Mouse (Mus musculus) CH12.LX (cell line): ENCODE measurements around the gene Hipk2. TPM values are rescaled to one million over a fixed set of nuclear protein-coding genes. Genes with fewer than 3 reads are reported as not detected.

Source experiments
- DNase-seq: peaks from one replicate; pipeline ENCODE4 v3.0.0-alpha.2; 2013; ENCODE audit errors: extremely low read depth
- H3K27ac ChIP-seq: 2 replicates; pipeline ENCODE4 v1.5.1; 2012; ENCODE audit warnings: low read depth, mild to moderate bottlenecking, control low read depth, moderate library complexity; ENCODE audit not compliant: insufficient read depth
- H3K27me3 ChIP-seq: replicated peaks from 2 replicates; pipeline ENCODE3; 2012; ENCODE audit warnings: inconsistent platforms
- H3K36me3 ChIP-seq, 2 experiments: replicated peaks in 1 of 2; 2 replicates each; pipeline versions ENCODE3 to v1.6.1; 2012; ENCODE audit warnings: inconsistent platforms in 1 of 2, low read length in 1 of 2, mild to moderate bottlenecking in 1 of 2, mixed read lengths in 1 of 2, moderate library complexity in 1 of 2; ENCODE audit not compliant: control insufficient read depth in 1 of 2, insufficient read depth in 1 of 2
- H3K4me1 ChIP-seq, 2 experiments: 2 replicates each; pipeline ENCODE4 v1.6.1; 2012; ENCODE audit warnings: inconsistent platforms in 1 of 2, moderate library complexity in 1 of 2; ENCODE audit not compliant: insufficient read depth in 2 of 2, control insufficient read depth in 1 of 2
- H3K4me2 ChIP-seq: 2 replicates; pipeline ENCODE4 v1.6.1; 2012; ENCODE audit warnings: low read depth, mild to moderate bottlenecking, control low read depth; ENCODE audit not compliant: poor library complexity, insufficient read depth, severe bottlenecking
- H3K4me3 ChIP-seq, 3 experiments: fragments of 150-350 bp in 1 of 3; sonication (generic) in 1 of 3; replicated peaks in 1 of 3; 2 replicates each; pipeline versions ENCODE3 to v1.5.1; 2011 to 2012; ENCODE audit warnings: low read depth in 2 of 3, low read length in 2 of 3, mild to moderate bottlenecking in 2 of 3, moderate library complexity in 2 of 3, control low read depth in 1 of 3, improper control_type of control experiment in 1 of 3, inconsistent platforms in 1 of 3, mixed read lengths in 1 of 3; ENCODE audit not compliant: poor library complexity in 1 of 3
- H3K79me2 ChIP-seq: replicated peaks from 2 replicates; pipeline ENCODE4 v1.6.1; 2012; ENCODE audit warnings: mild to moderate bottlenecking, moderate library complexity; ENCODE audit not compliant: control insufficient read depth, poor library complexity, insufficient read depth, severe bottlenecking; ENCODE audit errors: extremely low read depth
- H3K9ac ChIP-seq: 2 replicates; pipeline ENCODE4 v1.6.1; 2012; ENCODE audit warnings: low read depth, mild to moderate bottlenecking, control low read depth, moderate library complexity; ENCODE audit not compliant: insufficient read depth
- H3K9me3 ChIP-seq: replicated peaks from 2 replicates; pipeline ENCODE3; 2012; ENCODE audit warnings: low read length, inconsistent platforms, mixed read lengths
- E2F4 ChIP-seq: IDR thresholded peaks from 2 replicates; pipeline ENCODE4 v1.6.1; 2011; ENCODE audit warnings: low read depth, low read length, improper control_type of control experiment; ENCODE audit not compliant: insufficient replicate concordance
- ELF1 ChIP-seq: IDR thresholded peaks from 2 replicates; pipeline ENCODE4 v1.6.1; 2014; ENCODE audit warnings: low read depth, mild to moderate bottlenecking, inconsistent platforms, low read length, improper control_type of control experiment
- EP300 ChIP-seq: IDR thresholded peaks from 2 replicates; pipeline ENCODE4 v1.6.1; 2011; ENCODE audit warnings: low read length, improper control_type of control experiment
- GABPA ChIP-seq: IDR thresholded peaks from 2 replicates; pipeline ENCODE4 v1.6.1; 2012; ENCODE audit warnings: low read depth, low read length, improper control_type of control experiment, inconsistent platforms; ENCODE audit not compliant: insufficient replicate concordance
- HCFC1 ChIP-seq: IDR thresholded peaks from 2 replicates; pipeline ENCODE4 v1.6.1; 2012; ENCODE audit warnings: low read depth, mild to moderate bottlenecking, inconsistent platforms, low read length, improper control_type of control experiment
- IRF4 ChIP-seq: IDR thresholded peaks from 2 replicates; pipeline ENCODE4 v1.6.1; 2014; ENCODE audit warnings: low read depth, mild to moderate bottlenecking, inconsistent platforms, low read length, improper control_type of control experiment
- JUN ChIP-seq: IDR thresholded peaks from 2 replicates; pipeline ENCODE4 v1.6.1; 2011; ENCODE audit warnings: low read depth, mild to moderate bottlenecking, low read length, improper control_type of control experiment, moderate library complexity; ENCODE audit not compliant: insufficient read depth
- JUND ChIP-seq: conservative IDR thresholded peaks from 2 replicates; pipeline ENCODE4 v1.6.1; 2011; ENCODE audit warnings: low read depth, low read length, improper control_type of control experiment
- MAFK ChIP-seq: IDR thresholded peaks from 2 replicates; pipeline ENCODE4 v1.6.1; 2011; ENCODE audit warnings: low read length, improper control_type of control experiment; ENCODE audit not compliant: insufficient replicate concordance
- MAZ ChIP-seq: IDR thresholded peaks from 2 replicates; pipeline ENCODE4 v1.6.1; 2012; ENCODE audit warnings: low read depth, mild to moderate bottlenecking, inconsistent platforms, low read length, improper control_type of control experiment, moderate library complexity
- MEF2A ChIP-seq: IDR thresholded peaks from 2 replicates; pipeline ENCODE4 v1.6.1; 2014; ENCODE audit warnings: low read depth, mild to moderate bottlenecking, inconsistent platforms, low read length, improper control_type of control experiment, borderline replicate concordance
- MXI1 ChIP-seq: IDR thresholded peaks from 2 replicates; pipeline ENCODE4 v1.6.1; 2011; ENCODE audit warnings: mild to moderate bottlenecking, low read depth, low read length, improper control_type of control experiment
- MYC ChIP-seq: IDR thresholded peaks from 2 replicates; pipeline ENCODE4 v1.6.1; 2011; ENCODE audit warnings: low read depth, mild to moderate bottlenecking, improper control_type of control experiment, low read length
- NELFE ChIP-seq: IDR thresholded peaks from 2 replicates; pipeline ENCODE4 v1.6.1; 2011; ENCODE audit warnings: low read depth, low read length, improper control_type of control experiment
- NRF1 ChIP-seq: IDR thresholded peaks from 2 replicates; pipeline ENCODE4 v1.6.1; 2014; ENCODE audit warnings: low read depth, mild to moderate bottlenecking, inconsistent platforms, low read length, improper control_type of control experiment, moderate library complexity
- PAX5 ChIP-seq: IDR thresholded peaks from 2 replicates; pipeline ENCODE4 v1.6.1; 2012; ENCODE audit warnings: low read length, inconsistent platforms, mixed read lengths
- POLR2A ChIP-seq: IDR thresholded peaks from 2 replicates; pipeline ENCODE4 v1.6.1; 2011; ENCODE audit warnings: low read depth, mild to moderate bottlenecking, improper control_type of control experiment, low read length
- POLR2AphosphoS2 ChIP-seq: IDR thresholded peaks from 2 replicates; pipeline ENCODE4 v1.6.1; 2011; ENCODE audit warnings: low read depth, low read length, improper control_type of control experiment
- RAD21 ChIP-seq: IDR thresholded peaks from 2 replicates; pipeline ENCODE4 v1.6.1; 2011; ENCODE audit warnings: low read depth, mild to moderate bottlenecking, low read length, improper control_type of control experiment, moderate library complexity
- RCOR1 ChIP-seq: conservative IDR thresholded peaks from 2 replicates; pipeline ENCODE4 v1.6.1; 2012; ENCODE audit warnings: low read depth, mild to moderate bottlenecking, inconsistent platforms, low read length, improper control_type of control experiment
- SMC3 ChIP-seq: IDR thresholded peaks from 2 replicates; pipeline ENCODE4 v1.6.1; 2011; ENCODE audit warnings: low read depth, low read length, improper control_type of control experiment
- TBP ChIP-seq: conservative IDR thresholded peaks from 2 replicates; pipeline ENCODE4 v1.6.1; 2011; ENCODE audit warnings: low read depth, low read length, improper control_type of control experiment
- TCF12 ChIP-seq: IDR thresholded peaks from 2 replicates; pipeline ENCODE4 v1.6.1; 2014; ENCODE audit warnings: low read depth, mild to moderate bottlenecking, inconsistent platforms, low read length, improper control_type of control experiment
- ZC3H11A ChIP-seq: IDR thresholded peaks from 2 replicates; pipeline ENCODE4 v1.6.1; 2012; ENCODE audit warnings: low read depth, mild to moderate bottlenecking, inconsistent platforms, low read length, improper control_type of control experiment
- ZKSCAN1 ChIP-seq: IDR thresholded peaks from 2 replicates; pipeline ENCODE4 v1.6.1; 2012; ENCODE audit warnings: low read depth, inconsistent platforms, low read length, improper control_type of control experiment, borderline replicate concordance
- ZMIZ1 ChIP-seq: IDR thresholded peaks from 2 replicates; pipeline ENCODE4 v1.6.1; 2012; ENCODE audit warnings: low read depth, mild to moderate bottlenecking, inconsistent platforms, low read length, improper control_type of control experiment
- ZNF384 ChIP-seq: IDR thresholded peaks from 2 replicates; pipeline ENCODE4 v1.6.1; 2012; ENCODE audit warnings: low read depth, low read length, improper control_type of control experiment, inconsistent platforms
- dilution Hi-C: fragments of 300-500 bp; cut with MboI; formaldehyde crosslinking; loops from 2 replicates; pipeline ENCODE4 v1.14.3; 2020; ENCODE audit warnings: low sequenced_read_pairs; ENCODE audit not compliant: extremely low pct_unique_long_range_greater_than_20kb, extremely low pct_ligation_motif_present
- in situ Hi-C: fragments of 300-500 bp; cut with MboI; formaldehyde crosslinking; loops from 3 replicates; pipeline ENCODE4 v1.14.3; 2019; ENCODE audit warnings: low sequenced_read_pairs, low pct_ligation_motif_present, low pct_unique_long_range_greater_than_20kb, mixed read lengths
- polyA plus RNA-seq: library from polyadenylated mRNA; unstranded; fragments of >175 nt; gene quantifications from 2 replicates; pipeline ENCODE4 v1.2.1, GENCODE M21; 2012; ENCODE audit warnings: low read depth; ENCODE audit not compliant: insufficient read length
- total RNA-seq, 2 experiments: library from RNA; depleted of rRNA; stranded (reverse); fragments of 300-350 nt in 1 of 2; fragments of >200 nt in 1 of 2; gene quantifications; 2 replicates each; pipeline ENCODE4 v1.2.3; 2012 to 2014

Gene Hipk2
- total and polyA plus RNA-seq, 3 experiments = 1.6 to 5.3 (median 2.6) TPM

DNA sequence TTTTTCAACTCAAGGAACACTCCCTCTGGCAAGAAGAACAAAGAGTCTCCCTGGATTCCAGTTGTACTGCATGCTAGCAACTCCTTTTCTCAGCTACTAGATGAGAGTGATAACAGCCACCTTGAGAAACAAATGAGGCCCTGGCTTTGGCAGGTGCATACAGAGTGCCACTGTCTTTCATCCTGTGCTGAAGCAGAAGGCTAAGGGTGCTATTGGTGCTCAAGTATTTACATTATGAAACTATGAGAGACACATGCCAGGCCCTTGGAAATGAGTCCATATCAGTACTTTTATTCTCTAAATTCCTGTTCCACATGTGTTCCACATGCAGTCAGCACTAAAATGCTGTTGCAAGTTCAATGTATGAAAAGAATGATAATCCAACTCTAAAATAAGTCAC is 79.0 kb downstream of the Hipk2 start:
- no peaks in the 10 kb centered on the region for H3K36me3 ChIP-seq
- in situ Hi-C loops (no loop called here), dilution Hi-C loops (no loop called here)
- H3K79me2 ChIP-seq = no peaks in the 10 kb centered on the region
- H3K4me2 ChIP-seq = no peak overlapping the region
- TF ChIP-seq MEF2A (no peak), MYC (no peak), GABPA (no peak), ZMIZ1 (no peak), PAX5 (no peak), RAD21 (no peak), JUND (no peak), TCF12 (no peak), EP300 (no peak), ELF1 (no peak), ZKSCAN1 (no peak), POLR2AphosphoS2 (no peak), POLR2A (no peak), MAZ (no peak), E2F4 (no peak), HCFC1 (no peak), JUN (no peak), RCOR1 (no peak), IRF4 (no peak)
- no peak overlapping the region for H3K4me3 ChIP-seq
- H3K27me3 ChIP-seq = no peaks in the 10 kb centered on the region
- H3K27ac ChIP-seq = no peak overlapping the region
- no peaks in the 10 kb centered on the region for H3K4me1 ChIP-seq
- H3K9me3 ChIP-seq = no peaks in the 10 kb centered on the region
- DNase-seq = no peak
- H3K9ac ChIP-seq = no peak overlapping the region

DNA sequence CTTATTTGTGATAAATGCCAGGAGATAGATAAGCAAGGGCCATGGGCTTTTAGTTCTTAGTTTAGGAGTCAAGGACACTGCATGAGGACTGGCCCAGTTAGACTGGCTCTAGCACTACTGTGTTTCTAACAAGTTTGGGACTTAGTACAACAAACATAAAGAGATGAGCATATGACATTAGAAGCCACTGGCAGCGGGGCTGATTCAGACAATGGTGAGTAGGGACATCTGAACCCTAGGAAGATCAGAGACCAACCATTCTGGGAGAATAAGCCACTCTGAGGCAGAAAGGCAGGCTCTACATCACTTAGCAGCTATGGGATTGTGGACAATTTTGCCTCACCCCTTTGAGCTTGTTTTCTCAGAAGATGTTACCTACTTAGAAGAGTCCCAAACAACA is 79.6 kb downstream of the Hipk2 start:
- Histone ChIP-seq H3K9ac (no peak overlapping the region), H3K9me3 (no peaks in the 10 kb centered on the region), H3K27ac (no peak overlapping the region), H3K27me3 (no peaks in the 10 kb centered on the region), H3K79me2 (no peaks in the 10 kb centered on the region), H3K36me3 (no peaks in the 10 kb centered on the region), H3K4me3 (no peak overlapping the region), H3K4me2 (no peak overlapping the region), H3K4me1 (no peaks in the 10 kb centered on the region)
- dilution Hi-C loops = no loop called here
- in situ Hi-C loops = no loop called here
- no peak for TF ChIP-seq RCOR1
- TF ChIP-seq E2F4 = no peak
- TF ChIP-seq ZNF384 = no peak
- no peak for TF ChIP-seq GABPA
- no peak for TF ChIP-seq NELFE
- TF ChIP-seq ZC3H11A = no peak
- TF ChIP-seq NRF1 = no peak
- TF ChIP-seq IRF4 = no peak
- TF ChIP-seq TBP = no peak
- no peak for TF ChIP-seq MAFK
- TF ChIP-seq PAX5 = no peak
- no peak for TF ChIP-seq SMC3
- TF ChIP-seq MYC = no peak
- no peak for TF ChIP-seq MXI1
- no peak for DNase-seq
